Mouse (Mus musculus): ENCODE measurements around the gene Bphl.

DNA sequence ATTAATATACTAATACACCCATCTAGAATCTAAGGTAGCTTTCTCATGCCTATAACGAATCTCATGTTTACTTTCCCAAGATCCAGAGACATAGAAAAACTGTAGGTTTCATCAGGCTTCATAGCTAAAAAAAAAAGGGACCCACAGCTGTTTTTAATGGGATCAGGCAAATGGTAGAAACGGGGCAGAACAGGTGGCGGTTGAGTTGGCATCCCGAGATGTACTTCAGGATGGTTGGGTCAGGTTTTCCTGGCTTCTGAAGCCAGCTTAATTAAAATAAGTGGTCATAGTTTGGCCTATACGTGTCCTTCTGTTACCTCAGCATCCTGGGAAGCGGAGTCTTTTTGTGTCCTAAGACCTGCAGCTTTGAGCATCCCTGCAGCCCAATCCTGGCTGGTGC, 34.4 kb downstream of the Bphl start:
- TF ChIP-seq CTCF (IDR thresholded peaks at IDR 0.05; ENCODE audit: low read depth, low read length): no peak
- TF ChIP-seq POLR2AphosphoS5 (IDR thresholded peaks at IDR 0.05; ENCODE audit: insufficient replicate concordance, low read depth, low read length): no peak
- no peak for TF ChIP-seq GATA1 (IDR thresholded peaks at IDR 0.05; ENCODE audit: borderline replicate concordance, low read length)
- no peak for TF ChIP-seq GATA2 (IDR thresholded peaks at IDR 0.05; ENCODE audit: borderline replicate concordance, low read depth, low read length)
